In genomic region chr5:46256730-46257129, GRCm38 (mm10) we compare ENCODE assay signal across 17 mouse cellular contexts.
"Had no signal": no experiment of that assay in that cellular context is flagged by ENCODE, and none has a peak within 500 bp of the region (broad histone marks: within the 10 kb centered on the region; RNA-seq: fewer than 3 reads in every experiment).

No protein-coding gene starts in this region.

- H3K4me1 ChIP-seq: liver, embryonic 13.5 days; midbrain, embryonic 12.5 days; neural tube, embryonic 13.5 days; stomach, embryonic 15.5 days had no signal

- H3K4me2 ChIP-seq: liver, embryonic 13.5 days; lung, embryonic 14.5 days; midbrain, embryonic 12.5 days; neural tube, embryonic 13.5 days; stomach, embryonic 15.5 days had no signal

- ATAC-seq: lung, postnatal 0 days; midbrain, embryonic 16.5 days had no signal

- H3K4me3 ChIP-seq: left cerebral cortex, adult 2 months; liver, embryonic 13.5 days; midbrain, embryonic 12.5 days; myocyte; neural tube, embryonic 13.5 days; stomach, embryonic 15.5 days had no signal

- H3K27me3 ChIP-seq: liver, embryonic 13.5 days; midbrain, embryonic 12.5 days; neural tube, embryonic 13.5 days; stomach, embryonic 15.5 days had no signal

- H3K9me3 ChIP-seq: liver, embryonic 13.5 days; midbrain, embryonic 12.5 days; neural tube, embryonic 13.5 days; stomach, embryonic 15.5 days had no signal

- H3K36me3 ChIP-seq: liver, embryonic 13.5 days; midbrain, embryonic 12.5 days; neural tube, embryonic 13.5 days; stomach, embryonic 15.5 days had no signal

- DNase-seq: kidney, adult 2 months; kidney, postnatal 25 days; layer of hippocampus, postnatal 36 days; liver, embryonic 13.5 days; lung, embryonic 14.5 days; retina, postnatal 1 day; thymus, adult 18-20 months; thymus, postnatal 36 days had no signal

- H3K9ac ChIP-seq: liver, embryonic 13.5 days; lung, embryonic 14.5 days; midbrain, embryonic 12.5 days; neural tube, embryonic 13.5 days; stomach, embryonic 15.5 days had no signal

- H3K27ac ChIP-seq: kidney, postnatal 0 days; left cerebral cortex, adult 2 months; liver, embryonic 13.5 days; macrophage; midbrain, embryonic 12.5 days; neural tube, embryonic 13.5 days; stomach, embryonic 15.5 days had no signal
